Mouse (Mus musculus) testis, postnatal 14 days (tissue): Measurements from ENCODE around the gene Slc25a17.
A peak's percentile ranks its signal among the peaks of the same experiment; 100 is the strongest.

Source experiments
- DNase-seq: peaks from one replicate; pipeline ENCODE4 v3.0.0; 2021; ENCODE audit warnings: low spot score

The Slc25a17 gene

DNA sequence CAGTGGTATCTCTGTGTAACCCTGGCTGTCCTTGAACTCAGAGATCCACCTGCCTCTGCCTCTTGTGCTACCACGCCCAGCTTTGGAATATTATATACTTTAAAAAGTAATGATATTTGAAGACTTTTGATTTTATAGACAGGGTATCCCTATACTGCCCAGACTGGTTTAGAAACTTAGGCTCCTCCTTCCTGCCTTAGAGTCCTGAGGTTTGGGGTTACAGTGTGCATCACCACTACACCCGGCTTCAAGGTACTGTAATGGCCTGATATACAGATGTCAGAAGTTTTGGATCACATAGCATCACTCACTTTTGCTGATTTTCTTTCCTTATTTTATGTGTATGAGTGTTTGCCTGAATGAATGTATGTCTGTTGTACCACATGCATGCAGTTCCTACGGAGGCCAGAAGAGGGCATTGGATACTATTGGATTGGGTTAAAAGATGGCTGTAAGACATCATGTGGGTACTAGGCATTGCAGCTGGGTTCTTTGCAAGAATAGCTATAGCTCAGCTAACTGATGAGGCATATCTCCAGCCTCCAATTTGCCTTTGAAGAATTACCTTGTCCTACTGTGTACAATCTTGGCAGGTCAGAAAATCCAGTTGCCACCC, 5.4 kb downstream of the Slc25a17 start:
- no peak for DNase-seq

GRCm38 (mm10) chr15:81352638-81353037, 8.0 kb downstream of the Slc25a17 start:
- no peak for DNase-seq

GRCm38 (mm10) chr15:81350401-81350800, 10.2 kb downstream of the Slc25a17 start:
- DNase-seq = no peak

GRCm38 (mm10) chr15:81348366-81348765, 12.2 kb downstream of the Slc25a17 start:
- no peak for DNase-seq

GRCm38 (mm10) chr15:81347466-81347865, 13.1 kb downstream of the Slc25a17 start:
- no peak for DNase-seq

DNA sequence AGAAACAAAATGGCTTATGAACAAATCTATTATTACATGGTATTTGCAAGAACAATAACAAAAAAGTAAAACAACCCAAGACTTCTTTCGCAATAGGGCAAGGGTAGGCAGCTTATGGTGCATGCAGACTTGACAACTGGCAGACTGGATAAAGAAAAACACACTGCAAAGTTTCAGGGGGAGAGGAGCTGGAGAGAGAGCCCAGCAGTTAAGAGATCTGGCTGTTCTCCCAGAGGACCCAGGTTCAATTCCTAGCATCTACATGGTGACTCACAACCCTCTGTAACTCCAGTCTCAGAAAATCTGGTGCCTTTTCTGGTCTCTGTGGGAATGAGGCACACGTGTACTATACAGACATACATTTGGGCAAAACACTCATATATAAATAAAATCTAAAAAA, 19.2 kb downstream of the Slc25a17 start:
- DNase-seq = no peak

- no peak for DNase-seq
Observed at GRCm38 (mm10) chr15:81339158-81339557, 21.5 kb downstream of the Slc25a17 start.

- DNase-seq = no peak
Observed at GRCm38 (mm10) chr15:81336466-81336865, 24.1 kb downstream of the Slc25a17 start.

DNA sequence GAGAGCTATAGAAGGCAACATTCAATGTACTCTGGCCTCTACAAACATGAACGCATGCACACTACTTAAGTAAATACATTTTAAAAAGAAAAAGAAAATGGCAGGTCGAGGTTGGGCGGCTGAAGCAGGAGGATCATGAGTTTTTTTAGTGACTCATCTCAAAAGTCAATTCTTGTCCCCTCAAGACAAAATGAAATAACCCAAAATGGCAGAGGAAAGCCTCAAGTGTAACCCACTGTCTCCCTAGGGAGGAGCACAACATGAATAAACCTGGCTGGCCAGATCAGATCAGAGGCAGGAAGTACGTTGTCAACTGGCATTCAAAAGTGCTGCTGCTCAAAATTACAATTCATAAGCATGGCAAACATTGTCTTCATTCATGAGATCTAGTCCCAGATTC, 28.1 kb downstream of the Slc25a17 start:
- no peak for DNase-seq

- no peak for DNase-seq
Observed at GRCm38 (mm10) chr15:81330816-81331433, 29.7 kb downstream of the Slc25a17 start.

DNA sequence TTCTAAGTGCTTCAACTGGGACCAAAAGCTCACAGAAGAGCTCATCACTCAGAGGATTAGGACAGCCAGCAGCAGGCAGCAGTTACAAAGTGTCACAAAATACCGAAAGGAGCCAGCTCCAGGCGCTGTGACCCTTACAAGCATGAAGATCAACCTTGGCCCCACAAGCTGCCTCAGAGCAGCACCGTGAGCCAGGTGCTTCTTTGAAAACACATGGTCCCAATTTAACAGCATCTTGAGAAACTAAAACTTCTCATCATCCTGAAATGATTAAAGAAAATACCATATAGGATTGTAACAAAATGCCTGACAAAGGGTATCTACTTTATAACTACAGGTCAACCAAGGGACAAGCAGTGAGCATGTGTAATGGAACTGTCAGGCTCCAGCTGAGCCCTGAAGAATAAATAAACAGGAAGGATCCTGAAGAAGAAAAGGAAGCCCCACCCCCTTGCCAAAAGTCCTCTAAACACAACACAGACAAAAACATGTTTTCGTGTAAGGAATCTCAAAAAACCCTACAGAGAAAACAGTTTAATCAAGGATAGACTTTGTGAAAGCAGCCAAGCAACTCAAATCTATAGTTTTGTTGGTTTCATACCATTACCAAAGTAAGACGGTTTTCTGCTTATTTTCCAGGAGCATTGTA, 30.8 kb downstream of the Slc25a17 start:
- peak; percentile 34 for DNase-seq

DNA sequence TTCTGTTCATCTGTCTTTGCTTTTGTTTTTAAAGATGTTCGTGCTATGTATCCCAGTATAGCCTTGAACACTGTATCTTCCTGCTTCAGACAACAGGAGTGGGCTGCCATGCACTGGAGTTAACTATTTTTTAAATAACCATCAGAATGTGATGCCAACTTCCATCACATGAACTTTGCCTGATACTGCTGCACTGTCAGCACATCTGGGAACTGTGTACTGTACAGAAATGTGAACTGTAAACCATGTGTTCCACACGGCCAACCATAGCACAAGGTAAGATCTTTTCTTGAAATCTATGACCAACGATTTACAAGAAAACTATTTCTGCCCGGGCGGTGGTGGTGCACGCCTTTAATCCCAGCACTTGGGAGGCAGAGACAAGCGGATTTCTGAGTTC, 33.1 kb downstream of the Slc25a17 start:
- no peak for DNase-seq

GRCm38 (mm10) chr15:81324979-81325378, 35.6 kb downstream of the Slc25a17 start:
- no peak for DNase-seq

DNA sequence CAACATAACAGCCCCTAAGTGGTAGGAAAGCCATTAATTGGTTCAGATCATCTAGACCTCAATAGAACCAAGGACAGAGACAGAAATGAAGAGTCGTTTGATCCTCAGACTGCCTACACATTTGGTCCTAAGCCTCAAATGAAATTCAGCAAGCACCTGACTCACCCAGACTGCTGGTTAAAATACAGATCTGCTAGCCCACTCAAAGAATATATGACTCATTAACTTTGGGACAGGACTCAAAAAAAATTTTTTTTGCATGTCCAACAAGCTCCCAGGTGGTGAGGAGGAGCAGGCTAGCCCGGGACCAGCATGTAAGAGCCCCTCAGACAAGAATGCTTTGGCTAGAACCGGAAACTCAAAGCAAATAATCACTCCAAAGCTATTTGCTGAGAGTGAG, 40.5 kb downstream of the Slc25a17 start:
- DNase-seq = no peak

DNA sequence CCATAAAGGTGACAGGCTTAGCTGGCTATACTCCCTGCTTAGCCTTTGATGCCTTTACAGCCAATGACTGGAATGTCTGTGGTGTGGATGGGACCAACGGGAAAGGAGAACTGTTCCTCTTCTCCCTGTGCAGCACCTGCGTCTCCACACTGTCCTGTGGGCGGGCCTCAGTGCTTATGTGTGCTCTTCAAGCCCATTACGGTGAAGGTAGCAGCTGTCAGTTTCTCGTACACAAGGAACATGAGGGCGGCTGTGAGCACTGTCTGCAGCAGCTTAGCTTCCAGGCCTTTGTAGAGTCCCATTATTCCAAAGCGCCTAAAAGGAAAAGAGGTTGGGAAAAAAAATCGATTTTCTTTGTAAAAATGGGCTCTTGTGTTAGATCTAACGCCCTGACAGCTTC, 41.1 kb downstream of the Slc25a17 start:
- no peak for DNase-seq

GRCm38 (mm10) chr15:81313928-81314327, 46.7 kb downstream of the Slc25a17 start:
- DNase-seq = no peak

DNA sequence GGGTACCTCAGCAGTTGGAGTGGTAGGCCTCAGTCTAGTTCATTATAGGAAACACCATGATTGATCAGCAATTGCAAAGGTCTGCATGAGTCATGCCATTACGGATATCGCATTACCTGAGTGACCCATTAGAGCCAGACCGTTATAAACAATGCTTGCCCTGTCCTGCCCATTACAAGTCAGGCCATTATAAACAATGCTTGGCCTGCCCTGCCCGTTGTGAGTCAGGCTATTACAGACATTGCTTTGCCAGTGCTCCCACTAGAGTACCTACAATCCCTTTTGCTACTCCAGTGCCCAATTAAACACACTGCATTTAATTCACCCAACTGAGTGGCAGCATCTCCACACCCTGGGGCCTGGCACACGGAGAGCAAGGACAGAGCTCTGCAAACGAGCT, 49.6 kb downstream of the Slc25a17 start:
- DNase-seq = no peak

DNA sequence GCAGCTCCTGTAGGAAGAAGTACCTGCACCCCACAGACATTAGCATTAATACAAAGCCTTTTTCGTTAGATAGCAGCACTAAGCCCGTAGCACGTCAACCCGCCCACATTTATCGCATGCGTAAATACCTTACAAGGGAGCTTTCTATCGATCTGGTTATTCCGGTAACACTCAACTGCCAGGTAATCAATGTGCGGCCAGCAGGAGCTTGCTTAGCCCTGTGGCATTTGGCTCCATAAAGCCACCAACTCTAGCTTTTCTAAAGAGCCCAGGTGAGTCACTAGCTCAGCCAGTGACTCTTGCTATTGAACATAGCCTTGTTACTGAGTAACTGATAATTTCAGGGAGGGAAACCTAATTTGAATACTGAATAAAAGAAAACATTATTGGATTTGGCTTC, 50.3 kb downstream of the Slc25a17 start:
- no peak for DNase-seq

- no peak for DNase-seq
Observed at GRCm38 (mm10) chr15:81308038-81308437, 52.6 kb downstream of the Slc25a17 start.

- DNase-seq = no peak
Observed at GRCm38 (mm10) chr15:81306501-81306900, 54.1 kb downstream of the Slc25a17 start.

- DNase-seq = no peak
Observed at GRCm38 (mm10) chr15:81305035-81305434, 55.6 kb downstream of the Slc25a17 start.

DNA sequence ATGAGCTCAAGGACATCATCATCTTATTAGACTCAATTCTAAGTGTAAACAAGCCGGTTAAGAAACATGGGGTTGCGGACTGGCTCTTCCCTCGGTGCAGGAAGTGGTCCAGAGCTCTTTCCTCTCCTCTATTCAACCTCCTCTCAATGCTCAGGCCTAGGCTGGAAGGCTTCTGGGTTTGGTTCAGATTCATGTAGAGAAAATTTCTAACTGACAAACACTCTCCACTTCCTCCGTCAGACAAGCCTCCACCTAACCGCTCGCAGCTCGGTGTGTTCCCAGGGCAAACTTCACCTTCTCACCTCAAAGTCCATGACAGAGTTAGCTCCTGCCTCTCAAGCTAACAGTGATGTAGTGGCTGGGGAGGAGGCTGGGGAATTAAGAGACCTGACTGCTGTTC, 56.6 kb downstream of the Slc25a17 start:
- no peak for DNase-seq

- no peak for DNase-seq
Observed at GRCm38 (mm10) chr15:81302151-81302808, 58.3 kb downstream of the Slc25a17 start.
